Mouse (Mus musculus): ENCODE measurements at regions not wholly inside any gene's neighbourhood (a gene's known extent, or its start where the extent isn't known, plus 50 kb on each side); places are given as distances from the start of the nearest gene placed in this dataset.
"Not testable (repeated sequence)": the region's sequence is repeated elsewhere in the genome, so short reads cannot be mapped to it uniquely, and the experiment has no call there.

- DNase-seq (ENCODE audit: low spot score in 2 of 2) = no peak
- intact Hi-C loops (cut with DNase I) = no loop called here
Measured at GRCm38 (mm10) chr16:55530844-55531243, 233.1 kb upstream of the Zpld1 start.

- intact Hi-C loops (cut with DNase I) = no loop called here
- no peak for DNase-seq (ENCODE audit: low spot score in 2 of 2)
Measured at GRCm38 (mm10) chr16:55527680-55528079, 229.9 kb upstream of the Zpld1 start.

GRCm38 (mm10) chr16:55526230-55526842, 228.6 kb upstream of the Zpld1 start:
- DNase-seq (ENCODE audit: low spot score in 2 of 2) = no peak
- intact Hi-C loops (cut with DNase I) = no loop called here

DNA sequence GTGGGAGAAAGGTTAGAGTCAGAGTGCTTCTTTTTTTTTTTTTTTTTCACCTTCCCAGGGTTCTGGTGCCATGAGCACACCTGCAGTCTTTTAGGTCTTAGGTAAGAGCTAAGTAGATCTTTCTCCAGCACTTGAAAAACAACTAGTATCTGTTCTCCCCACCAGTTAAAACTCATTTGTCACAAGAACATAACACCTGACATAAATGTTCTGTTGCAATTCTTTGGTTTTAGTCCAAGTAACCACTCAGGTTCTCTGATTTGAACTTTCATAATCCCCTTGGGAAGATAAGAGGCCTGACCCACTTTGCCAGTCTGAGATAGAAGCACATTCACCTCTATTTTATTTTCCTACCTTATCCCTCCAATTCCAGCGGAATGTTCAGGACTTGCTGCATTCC, 225.5 kb upstream of the Zpld1 start:
- intact Hi-C loops (cut with DNase I) = loop anchor here (5.0 kb wide), 1 partner anchor 329 kb away; no protein-coding TSS in a partner anchor
- DNase-seq (ENCODE audit: low spot score in 2 of 2) = no peak

DNA sequence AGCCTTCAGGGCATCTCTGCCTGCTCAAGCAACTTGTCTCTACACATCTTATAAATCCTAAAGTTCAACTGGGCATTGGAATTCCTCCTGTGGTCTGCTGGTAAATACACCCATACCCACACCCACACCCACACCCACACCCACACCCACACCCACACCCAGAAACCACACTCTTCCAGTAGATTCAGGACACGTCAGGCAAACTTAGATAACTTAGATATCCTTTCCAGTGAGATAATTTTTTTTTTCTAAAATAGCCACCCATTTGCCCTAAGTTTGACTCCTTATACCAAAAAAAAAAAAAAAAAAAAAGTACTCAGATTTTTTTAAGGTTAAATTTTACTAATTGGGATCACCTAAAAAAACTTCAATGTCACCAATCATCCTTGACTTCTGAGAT, 224.5 kb upstream of the Zpld1 start:
- DNase-seq (ENCODE audit: low spot score in 2 of 2) = no peak
- intact Hi-C loops (cut with DNase I) = loop anchor here (5.0 kb wide), 1 partner anchor 330 kb away; no protein-coding TSS in a partner anchor

GRCm38 (mm10) chr16:55521421-55521971, 223.7 kb upstream of the Zpld1 start:
- intact Hi-C loops (cut with DNase I) = loop anchor here (5.0 kb wide), 1 partner anchor 331 kb away; no protein-coding TSS in a partner anchor
- no peak for DNase-seq (ENCODE audit: low spot score in 2 of 2)

DNA sequence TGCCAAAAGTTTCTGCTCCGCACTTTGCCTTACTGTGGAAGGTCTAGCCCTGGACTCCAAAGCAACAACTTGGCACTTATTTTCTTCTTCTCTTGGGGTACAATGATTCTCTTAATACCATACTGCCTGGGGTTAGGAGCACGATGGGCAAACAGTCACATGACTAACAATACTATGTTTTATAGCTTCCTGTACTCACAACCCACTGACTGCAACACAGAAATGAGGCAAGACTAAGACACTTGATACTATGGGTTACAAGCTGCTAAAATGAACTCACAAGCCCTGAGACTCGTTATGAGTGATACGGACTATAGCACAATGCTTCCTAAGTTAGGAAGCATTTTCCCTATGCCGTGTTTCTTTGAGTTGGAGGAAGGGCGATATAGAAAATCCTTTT, 222.3 kb upstream of the Zpld1 start:
- DNase-seq (ENCODE audit: low spot score in 2 of 2) = no peak
- intact Hi-C loops (cut with DNase I) = loop anchor here (5.0 kb wide), 1 partner anchor 332 kb away; no protein-coding TSS in a partner anchor

GRCm38 (mm10) chr16:55519646-55520045, 221.9 kb upstream of the Zpld1 start:
- no peak for DNase-seq (ENCODE audit: low spot score in 2 of 2)
- intact Hi-C loops (cut with DNase I) = loop anchor here (5.0 kb wide), 1 partner anchor 333 kb away; no protein-coding TSS in a partner anchor

- DNase-seq (ENCODE audit: low spot score in 2 of 2) = no peak
- intact Hi-C loops (cut with DNase I) = no loop called here
Measured at GRCm38 (mm10) chr16:55516994-55517393, 219.2 kb upstream of the Zpld1 start.

- intact Hi-C loops (cut with DNase I) = no loop called here
Measured at GRCm38 (mm10) chr16:55515228-55515696, 217.5 kb upstream of the Zpld1 start.

DNA sequence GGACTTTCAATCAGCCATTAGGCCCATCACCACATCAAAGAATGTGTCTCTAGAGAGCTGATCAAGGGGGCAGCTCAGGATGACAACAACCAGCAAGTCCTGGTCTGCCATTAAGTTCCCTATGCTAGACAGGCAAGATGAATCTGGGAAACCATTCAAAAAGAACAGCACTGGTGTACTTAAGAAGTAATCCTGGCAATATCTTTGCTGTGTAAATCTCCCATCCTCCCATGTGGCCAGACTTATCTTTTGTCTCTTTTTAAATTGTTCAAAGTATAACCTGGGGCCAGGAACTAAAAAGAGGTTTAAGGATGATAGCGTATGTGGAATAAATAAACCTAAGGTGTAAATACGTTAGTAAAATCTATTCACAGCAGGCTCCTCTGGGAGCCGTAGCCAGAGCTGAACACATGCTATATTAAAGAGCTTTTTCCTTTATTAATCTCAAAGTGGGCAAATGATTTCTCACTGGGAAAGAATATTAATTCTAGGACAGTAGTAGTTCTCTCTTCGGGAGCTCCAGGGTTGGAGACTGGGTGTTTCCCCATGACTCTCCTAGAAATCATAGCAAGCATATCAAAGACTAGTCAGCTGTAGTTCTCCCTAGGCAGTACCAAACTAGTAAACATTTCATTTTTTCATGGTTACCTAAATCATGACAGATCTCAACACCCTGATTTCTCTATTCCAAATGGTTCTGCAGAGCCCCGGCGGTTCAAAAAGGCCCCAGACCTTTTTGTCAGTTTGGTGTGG, 216.8 kb upstream of the Zpld1 start:
- intact Hi-C loops (cut with DNase I) = no loop called here
- no peak for DNase-seq (ENCODE audit: low spot score in 2 of 2)

More at GRCm38 (mm10) chr16:55515228-55515696, 217.5 kb upstream of the Zpld1 start:
- DNase-seq (ENCODE audit: low spot score in 2 of 2) = no peak

DNA sequence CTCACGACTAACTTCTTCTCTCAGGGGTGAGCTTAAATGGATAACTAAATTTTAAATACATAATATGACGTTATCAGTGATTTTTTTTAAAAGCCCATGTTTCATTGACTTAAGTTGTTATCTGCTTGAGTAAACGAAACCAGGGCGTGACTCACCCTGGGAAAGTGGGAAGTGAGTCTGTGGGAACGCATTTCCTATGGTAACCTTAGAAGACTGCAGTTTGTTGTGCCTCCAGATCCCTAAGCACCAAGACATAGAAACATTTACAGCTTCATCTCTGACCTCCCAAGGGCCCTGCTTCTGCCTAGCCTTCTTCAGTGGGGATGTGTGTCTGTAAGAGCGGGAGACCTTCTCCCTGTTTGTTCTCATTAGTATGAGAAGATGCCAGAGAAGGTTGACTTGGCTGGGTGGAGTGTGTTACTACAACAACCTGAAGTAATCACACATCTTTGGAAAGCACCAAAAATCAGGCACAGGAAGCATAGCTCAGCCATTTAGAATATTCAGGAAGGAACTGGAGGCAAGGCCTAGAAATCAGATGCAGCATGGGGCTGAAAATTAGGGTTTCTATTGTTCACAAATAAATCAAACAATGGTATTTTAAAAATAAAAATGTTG, 207.1 kb upstream of the Zpld1 start:
- DNase-seq (ENCODE audit: low spot score in 2 of 2) = no peak
- intact Hi-C loops (cut with DNase I) = no loop called here

GRCm38 (mm10) chr16:55504274-55504673, 206.5 kb upstream of the Zpld1 start:
- DNase-seq (ENCODE audit: low spot score in 2 of 2) = no peak
- intact Hi-C loops (cut with DNase I) = no loop called here

- intact Hi-C loops (cut with DNase I) = no loop called here
- no peak for DNase-seq (ENCODE audit: low spot score in 2 of 2)
Measured at GRCm38 (mm10) chr16:55503273-55503672, 205.5 kb upstream of the Zpld1 start.

GRCm38 (mm10) chr16:55499831-55500230, 202.0 kb upstream of the Zpld1 start:
- DNase-seq (ENCODE audit: low spot score in 2 of 2); intact Hi-C loops (cut with DNase I): not testable (repeated sequence)

DNA sequence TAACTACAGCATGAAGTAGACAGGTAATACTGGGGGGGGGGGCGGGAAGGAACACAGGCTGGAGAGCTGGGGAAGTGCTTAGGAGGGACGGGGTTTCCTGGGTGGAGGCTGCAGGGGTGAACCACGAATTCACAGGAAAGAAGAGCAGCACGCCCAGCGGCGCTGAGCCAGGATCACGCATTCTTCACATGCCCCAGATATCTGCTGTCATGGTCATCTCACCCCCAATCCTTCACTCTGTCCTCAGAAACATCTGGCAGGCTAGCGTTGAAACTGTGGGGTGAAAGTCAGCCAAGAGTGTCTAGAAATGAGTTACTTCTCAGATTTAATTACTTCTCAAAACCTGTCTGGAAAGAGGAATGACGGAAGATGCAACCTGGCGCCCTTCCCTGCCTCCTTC, 197.3 kb upstream of the Zpld1 start:
- intact Hi-C loops (cut with DNase I) = no loop called here
- DNase-seq (ENCODE audit: low spot score in 2 of 2) = no peak

DNA sequence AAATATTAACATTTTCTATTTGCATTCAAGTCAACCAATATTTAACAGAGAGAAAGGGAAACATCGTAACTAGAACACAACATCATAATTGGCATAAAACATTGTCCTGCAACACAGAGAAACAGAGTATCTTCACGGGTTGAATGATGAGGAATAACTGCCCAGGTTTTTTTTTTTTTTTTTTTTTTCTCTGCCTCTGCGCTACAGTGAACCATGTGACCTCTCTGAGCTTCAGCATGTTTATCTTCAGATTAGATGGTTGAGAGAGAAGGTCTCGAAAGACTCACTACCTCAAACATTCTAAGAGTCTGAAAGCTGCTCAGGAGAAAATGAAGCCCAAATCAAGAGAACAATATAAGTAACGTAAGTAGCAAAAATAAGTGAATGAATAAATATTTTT, 196.4 kb upstream of the Zpld1 start:
- intact Hi-C loops (cut with DNase I) = no loop called here
- DNase-seq (ENCODE audit: low spot score in 2 of 2) = no peak

DNA sequence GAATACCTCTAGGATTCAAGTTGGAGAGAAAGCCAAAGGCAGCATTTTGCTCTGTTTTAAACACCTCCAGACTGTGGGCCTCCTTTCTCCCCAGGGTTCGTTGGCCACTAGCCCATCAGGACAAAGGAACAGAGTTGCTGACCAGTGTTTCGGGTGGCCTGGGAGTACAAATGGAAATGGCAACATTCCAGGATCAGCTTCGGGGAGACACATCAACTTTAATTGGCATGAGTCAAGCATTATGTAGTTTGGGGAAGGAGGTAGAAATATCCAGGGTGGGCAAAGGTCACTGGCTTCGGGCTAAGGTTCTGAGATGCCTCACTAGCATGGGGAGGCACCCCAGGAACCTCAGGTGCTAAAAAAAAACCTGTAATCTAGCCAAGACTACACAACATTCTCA, 194.3 kb upstream of the Zpld1 start:
- no peak for DNase-seq (ENCODE audit: low spot score in 2 of 2)
- intact Hi-C loops (cut with DNase I) = no loop called here

DNA sequence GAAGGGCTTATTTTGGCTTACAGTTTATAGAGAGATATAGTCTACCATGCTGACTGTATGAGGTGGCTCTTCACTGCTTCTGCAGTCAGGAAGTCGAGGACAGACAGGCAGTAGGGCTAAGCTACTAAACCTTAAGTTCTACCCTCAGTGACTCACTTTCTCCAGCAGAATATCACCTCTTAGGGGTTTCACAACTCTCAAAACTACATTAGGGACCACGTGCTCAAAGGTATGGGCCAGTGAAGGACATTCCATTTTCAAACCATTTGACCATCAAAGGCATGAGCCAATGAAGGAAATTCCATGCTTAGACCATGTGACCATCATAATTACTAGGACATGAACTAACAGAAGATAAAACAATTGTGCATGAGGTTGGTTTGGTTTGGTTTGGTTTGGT, 186.6 kb upstream of the Zpld1 start:
- intact Hi-C loops (cut with DNase I) = no loop called here
- DNase-seq (ENCODE audit: low spot score in 2 of 2) = no peak

GRCm38 (mm10) chr16:55480745-55481144, 183.0 kb upstream of the Zpld1 start:
- intact Hi-C loops (cut with DNase I) = loop anchor here (2.0 kb wide), 1 partner anchor 372 kb away; no protein-coding TSS in a partner anchor
- no peak for DNase-seq (ENCODE audit: low spot score in 2 of 2)

All from left cerebral cortex, postnatal 14 days (tissue).